Mouse (Mus musculus) forebrain, postnatal 0 days (tissue): ENCODE results near the gene Aff1. TPM values are rescaled to one million over a fixed set of nuclear protein-coding genes. Genes with fewer than 3 reads are reported as not detected.
A peak's percentile ranks its signal among the peaks of the same experiment; 100 is the strongest.

Experiments
- ATAC-seq: fragments of 200-750 bp; cut with Nextera tagmentation; 2 replicates; pipeline ENCODE4 v1.8.0; 2017; ENCODE audit warnings: mild to moderate bottlenecking, moderate library complexity
- DNase-seq: peaks from one replicate; pipeline ENCODE4 v3.0.0-alpha.2; 2015
- H3K27ac ChIP-seq: fragments of 300-500 bp; sonication (generic); 2 replicates; pipeline ENCODE4 v1.5.1; 2014; ENCODE audit warnings: low read depth, mild to moderate bottlenecking, antibody characterized with exemption, low read length, moderate library complexity, mixed read lengths
- H3K27me3 ChIP-seq: fragments of 300-500 bp; sonication (generic); 2 replicates; pipeline ENCODE4 v1.6.1; 2014; ENCODE audit warnings: mild to moderate bottlenecking, low read length, mixed read lengths; ENCODE audit not compliant: insufficient read depth
- H3K36me3 ChIP-seq: fragments of 300-500 bp; sonication (generic); 2 replicates; pipeline ENCODE4 v1.6.1; 2014; ENCODE audit warnings: mild to moderate bottlenecking, moderate library complexity; ENCODE audit not compliant: insufficient read depth
- H3K4me1 ChIP-seq: fragments of 300-500 bp; sonication (generic); 2 replicates; pipeline ENCODE4 v1.6.1; 2014; ENCODE audit warnings: antibody characterized with exemption; ENCODE audit not compliant: insufficient read depth
- H3K4me2 ChIP-seq: fragments of 300-500 bp; sonication (generic); 2 replicates; pipeline ENCODE4 v1.6.1; 2014; ENCODE audit warnings: low read depth, mild to moderate bottlenecking, moderate library complexity
- H3K4me3 ChIP-seq: fragments of 300-500 bp; sonication (generic); 2 replicates; pipeline ENCODE4 v1.5.1; 2014; ENCODE audit warnings: low read depth, low read length, mixed read lengths
- H3K9ac ChIP-seq: fragments of 300-500 bp; sonication (generic); 2 replicates; pipeline ENCODE4 v1.6.1; 2014; ENCODE audit warnings: mild to moderate bottlenecking
- H3K9me3 ChIP-seq: fragments of 300-500 bp; sonication (generic); 2 replicates; pipeline ENCODE4 v1.6.1; 2016; ENCODE audit warnings: low read length
- CTCF ChIP-seq: sonication (generic); IDR thresholded peaks from 2 replicates; pipeline ENCODE4 v1.5.1; 2016; ENCODE audit warnings: antibody characterized with exemption, control low read depth, low read depth
- WGBS: fragments of 180-500 bp; shearing (Covaris S2); extraction: QIAGEN DNeasy Blood & Tissue Kit; methylation state at CpG from one replicate; pipeline ENCODE4 v1.1.7; 2014; 5-methylcytosine and 5-hydroxymethylcytosine counted together
- polyA plus RNA-seq: library from polyadenylated mRNA; unstranded; fragments of >200 nt; fragmentation: Nextera tagmentation; extraction: Ambion mirVana; gene quantifications from 2 replicates; pipeline ENCODE4 v1.2.1, GENCODE M21; 2015
- total RNA-seq: library from RNA; depleted of rRNA; stranded (reverse); fragments of >200 nt; gene quantifications from 2 replicates; pipeline ENCODE4 v1.2.3, GENCODE M21; 2014

The Aff1 gene
- total and polyA plus RNA-seq, 2 experiments from 2014 or later = 1.0 to 4.0 TPM

DNA sequence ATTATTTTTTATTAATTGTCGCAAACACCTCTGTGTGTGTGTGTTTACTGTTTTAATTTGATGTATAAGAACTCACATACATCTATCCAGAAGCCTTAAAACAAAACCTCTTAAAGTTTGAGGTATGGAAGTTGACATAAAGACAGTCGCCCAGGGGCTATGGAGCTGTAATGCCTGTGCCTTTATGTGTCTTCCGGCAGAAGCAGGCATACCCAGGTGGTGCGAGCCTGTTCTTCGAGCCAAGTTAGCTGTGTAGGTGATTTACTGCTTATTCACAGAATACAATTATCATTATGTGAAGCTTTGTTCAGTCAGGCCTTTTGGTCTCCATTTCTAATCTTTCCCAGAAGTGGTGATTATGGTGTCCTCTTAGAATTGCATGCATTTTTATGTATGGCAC lies 111.2 kb downstream of the Aff1 start:
- Histone ChIP-seq H3K4me2 (no peak overlapping the region), H3K27me3 (no peaks in the 10 kb centered on the region), H3K27ac (no peak overlapping the region), H3K9ac (no peak overlapping the region), H3K4me3 (no peak overlapping the region), H3K9me3 (no peaks in the 10 kb centered on the region), H3K36me3 (no peaks in the 10 kb centered on the region), H3K4me1 (peaks cover 5% of the 10 kb centered on the region; the same call in 1 of the 2 replicates)
- WGBS = 68% methylated on average over 5 of the region's 5 CpGs
- no peak for DNase-seq
- no peak for ATAC-seq
- no peak for TF ChIP-seq CTCF

DNA sequence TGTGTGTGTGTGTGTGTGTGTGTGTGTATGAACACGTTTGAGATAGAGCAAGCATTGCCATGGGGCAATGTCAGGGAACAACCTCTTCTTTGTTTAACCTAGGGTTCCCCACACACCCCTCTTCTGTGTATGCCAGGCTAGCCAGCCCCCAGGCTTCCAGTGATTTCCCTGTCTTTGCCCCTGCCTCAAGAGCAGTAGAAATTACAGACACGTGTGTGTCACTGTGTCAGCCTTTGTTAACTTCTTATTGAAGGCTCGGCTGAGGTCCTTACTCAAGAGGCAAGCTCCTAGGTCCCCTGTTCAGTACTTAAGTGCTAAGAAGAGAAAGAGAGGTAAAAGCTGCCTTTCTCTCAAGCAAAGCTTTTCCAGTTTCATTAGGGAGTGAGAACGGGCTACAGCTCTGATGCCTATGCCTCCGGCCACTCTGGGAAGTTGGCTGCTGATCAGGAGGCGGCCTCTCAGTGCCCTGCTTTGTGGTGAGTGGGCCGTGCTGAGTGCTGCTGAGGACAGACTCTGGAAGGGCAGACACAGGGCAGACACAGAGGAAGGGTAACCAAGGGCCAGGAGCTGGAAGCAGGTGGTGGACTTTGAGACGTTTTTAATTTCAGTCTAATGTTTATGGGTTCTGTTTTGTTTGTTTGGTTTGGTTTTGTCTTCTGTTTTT lies 111.9 kb downstream of the Aff1 start:
- DNase-seq (peak; percentile 38), ATAC-seq (peak; percentile 88)
- Histone ChIP-seq H3K27me3 (no peaks in the 10 kb centered on the region), H3K9me3 (no peaks in the 10 kb centered on the region), H3K4me1 (peaks cover 5% of the 10 kb centered on the region; the same call in 1 of the 2 replicates), H3K4me3 (no peak overlapping the region), H3K36me3 (no peaks in the 10 kb centered on the region), H3K27ac (no peak overlapping the region), H3K9ac (no peak overlapping the region), H3K4me2 (no peak overlapping the region)
- WGBS = 7% methylated on average over 8 of the region's 8 CpGs
- TF ChIP-seq CTCF = no peak

DNA sequence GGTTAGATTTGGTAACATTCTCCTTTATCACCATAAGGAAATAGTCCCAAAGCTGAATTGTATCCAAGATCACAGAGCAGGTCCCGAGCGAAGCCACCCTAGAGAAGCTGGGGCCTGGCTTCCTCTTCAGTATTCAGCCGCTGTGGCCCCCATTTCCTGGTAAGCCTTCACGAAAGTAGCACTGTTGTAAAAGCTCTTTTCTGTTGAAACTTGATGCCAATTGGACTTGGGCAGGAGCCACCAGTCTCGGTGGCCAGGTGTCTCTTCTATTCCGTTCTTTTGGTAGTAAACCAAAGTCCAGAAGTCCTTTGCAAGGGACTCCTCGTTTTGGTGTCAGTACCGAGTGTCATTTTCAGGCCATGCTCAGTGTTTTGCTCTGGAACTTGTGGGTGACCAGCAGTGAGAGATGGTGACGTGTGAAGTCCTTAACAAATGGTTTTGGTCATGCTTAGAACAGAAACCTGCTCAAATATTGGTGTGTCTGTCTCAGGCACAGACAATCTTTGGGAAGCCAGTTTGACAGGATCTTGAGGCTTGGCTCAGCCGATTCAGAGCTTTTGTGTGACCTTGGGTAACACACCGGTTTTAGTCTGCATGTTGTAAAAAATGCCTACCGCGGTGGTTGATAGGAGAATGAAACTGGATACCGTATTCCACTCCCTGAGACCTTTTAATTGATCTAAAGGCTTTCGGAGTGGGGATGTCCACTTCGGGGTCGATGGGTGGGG lies 114.8 kb downstream of the Aff1 start:
- Histone ChIP-seq H3K27ac (no peak overlapping the region), H3K4me3 (no peak overlapping the region), H3K9ac (no peak overlapping the region), H3K27me3 (no peaks in the 10 kb centered on the region), H3K4me1 (peaks cover 5% of the 10 kb centered on the region; the same call in 1 of the 2 replicates), H3K36me3 (no peaks in the 10 kb centered on the region), H3K9me3 (no peaks in the 10 kb centered on the region), H3K4me2 (no peak overlapping the region)
- no peak for TF ChIP-seq CTCF
- no peak for ATAC-seq
- no peak for DNase-seq
- 80% methylated on average over 17 of the region's 17 CpGs for WGBS

DNA sequence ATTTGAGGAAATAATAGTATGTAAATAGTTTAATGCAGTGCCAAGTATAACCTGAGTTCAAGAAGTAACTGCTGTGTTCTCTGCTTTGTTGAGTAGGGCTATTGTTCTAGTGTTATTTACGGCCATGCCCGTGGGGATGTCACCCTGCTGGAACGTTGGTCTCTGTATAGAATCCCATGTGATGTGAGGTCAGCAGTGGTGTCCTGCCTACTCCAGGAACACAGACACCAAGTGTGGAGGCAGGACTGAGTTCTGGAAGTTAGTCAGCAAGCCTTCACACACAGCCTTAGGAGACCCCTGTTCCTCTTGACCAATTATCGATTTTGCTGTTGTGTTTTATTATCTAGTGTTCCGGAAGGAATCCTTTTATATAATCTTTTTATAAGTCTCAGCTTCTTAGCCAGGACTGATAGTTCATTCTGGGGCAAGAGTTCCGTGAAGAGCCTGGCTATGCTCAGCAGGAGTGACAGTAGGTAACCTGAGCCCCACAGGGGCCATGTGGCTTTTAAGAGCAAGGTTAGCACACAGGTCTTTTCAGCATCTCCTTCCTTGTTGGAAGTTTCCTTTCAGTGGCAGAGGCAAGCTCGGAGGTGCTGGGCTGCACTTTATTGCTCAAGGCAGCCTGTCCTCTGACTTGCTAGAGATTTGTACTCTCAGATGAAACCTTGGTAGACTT lies 115.6 kb downstream of the Aff1 start:
- no peak overlapping the region for H3K4me2 ChIP-seq
- TF ChIP-seq CTCF = no peak
- no peak for DNase-seq
- no peak overlapping the region for H3K4me3 ChIP-seq
- H3K36me3 ChIP-seq = no peaks in the 10 kb centered on the region
- no peaks in the 10 kb centered on the region for H3K27me3 ChIP-seq
- ATAC-seq = no peak
- no peaks in the 10 kb centered on the region for H3K9me3 ChIP-seq
- WGBS = 59% methylated on average over 7 of the region's 7 CpGs
- H3K4me1 ChIP-seq = peaks cover 5% of the 10 kb centered on the region; the same call in 1 of the 2 replicates
- H3K9ac ChIP-seq = no peak overlapping the region
- H3K27ac ChIP-seq = no peak overlapping the region

DNA sequence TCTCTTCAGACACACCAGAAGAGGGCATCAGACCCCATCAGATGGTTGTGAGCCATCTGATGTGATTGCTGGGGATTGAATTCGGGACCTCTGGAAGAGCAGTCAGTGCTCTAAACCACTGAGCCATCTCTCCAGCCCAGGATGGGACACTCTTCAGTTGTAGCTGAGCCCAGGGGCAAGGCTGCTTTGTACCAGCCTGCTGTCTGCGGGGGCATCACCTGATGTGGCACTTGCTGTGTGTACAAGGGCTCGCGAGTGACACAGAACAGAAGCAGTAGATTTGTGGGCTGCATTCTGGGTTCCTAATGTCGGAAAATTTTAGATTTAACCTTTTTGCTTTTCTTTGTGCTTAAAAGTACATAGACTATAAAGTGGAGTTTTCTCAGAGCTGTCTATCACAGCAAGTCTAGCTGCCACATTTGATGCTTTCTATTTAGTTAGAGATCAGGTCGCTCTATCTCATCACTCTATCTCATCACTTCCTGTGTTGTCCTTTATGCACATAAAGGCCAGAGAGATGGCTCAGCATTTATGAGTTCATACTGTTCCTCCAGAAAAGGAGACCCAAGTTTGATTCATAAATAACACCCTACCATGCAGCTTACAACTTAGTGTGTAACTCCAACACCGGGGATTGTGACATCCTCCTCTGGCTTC lies 117.6 kb downstream of the Aff1 start:
- Histone ChIP-seq H3K27ac (no peak overlapping the region), H3K36me3 (no peaks in the 10 kb centered on the region), H3K4me3 (no peak overlapping the region), H3K4me1 (no peaks in the 10 kb centered on the region), H3K4me2 (no peak overlapping the region), H3K9ac (no peak overlapping the region), H3K9me3 (no peaks in the 10 kb centered on the region), H3K27me3 (no peaks in the 10 kb centered on the region)
- 0 out of 2 replicates have a peak, but pooled peaks have one; percentile 9 for TF ChIP-seq CTCF
- WGBS = 90% methylated on average over 7 of the region's 7 CpGs
- ATAC-seq (no peak), DNase-seq (no peak)

DNA sequence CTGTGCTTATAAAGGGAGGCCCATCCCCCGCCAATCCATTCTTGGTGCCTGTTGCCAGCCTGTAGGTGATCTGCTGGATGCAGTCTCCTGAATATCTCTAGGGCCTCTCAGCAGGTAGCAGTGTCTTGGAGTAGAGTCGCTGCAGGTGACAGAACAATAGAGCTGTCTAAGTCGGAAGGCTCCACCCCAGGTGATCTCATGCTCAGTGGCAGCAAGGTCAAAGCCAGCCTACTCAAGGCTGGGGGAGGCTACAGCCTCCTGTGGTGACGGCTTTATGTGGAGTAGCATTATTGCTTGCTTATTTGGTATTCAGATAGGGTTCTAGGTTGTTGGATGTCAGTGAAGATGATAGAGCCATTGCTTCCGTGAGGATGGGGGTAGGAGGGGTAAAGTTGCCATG lies 121.1 kb downstream of the Aff1 start:
- Histone ChIP-seq H3K4me3 (no peak overlapping the region), H3K4me2 (no peak overlapping the region), H3K9me3 (no peaks in the 10 kb centered on the region), H3K4me1 (no peaks in the 10 kb centered on the region), H3K27ac (no peak overlapping the region), H3K9ac (no peak overlapping the region), H3K36me3 (no peaks in the 10 kb centered on the region), H3K27me3 (no peaks in the 10 kb centered on the region)
- no peak for ATAC-seq
- no peak for TF ChIP-seq CTCF
- WGBS = 71% methylated on average over 5 of the region's 5 CpGs
- DNase-seq = no peak
